Mouse (Mus musculus) embryonic facial prominence, embryonic 11.5 days (tissue): ENCODE data around the gene Zfp507. TPM values are rescaled to one million over a fixed set of nuclear protein-coding genes. Genes with fewer than 3 reads are reported as not detected.
A peak's percentile ranks its signal among the peaks of the same experiment; 100 is the strongest.

Experiments
- ATAC-seq: fragments of 200-750 bp; cut with Nextera tagmentation; replicated peaks from 2 replicates; pipeline ENCODE4 v1.8.0; 2017; ENCODE audit warnings: low read depth; ENCODE audit not compliant: insufficient number of reproducible peaks, low FRiP score, low TSS enrichment
- DNase-seq: peaks from one replicate; pipeline ENCODE4 v3.0.0-alpha.2; 2015; ENCODE audit warnings: low spot score
- H3K27ac ChIP-seq: fragments of 300-500 bp; sonication (generic); replicated peaks from 2 replicates; pipeline ENCODE4 v1.5.1; 2014; ENCODE audit warnings: mild to moderate bottlenecking, low read depth, low read length, control low read depth
- H3K27me3 ChIP-seq: fragments of 300-500 bp; sonication (generic); 2 replicates; pipeline ENCODE4 v1.6.1; 2014; ENCODE audit warnings: mild to moderate bottlenecking, low read length, moderate library complexity, mixed read lengths; ENCODE audit not compliant: control insufficient read depth, insufficient read depth
- H3K36me3 ChIP-seq: fragments of 300-500 bp; sonication (generic); replicated peaks from 2 replicates; pipeline ENCODE4 v1.6.1; 2014; ENCODE audit warnings: low read depth, mild to moderate bottlenecking, low read length, moderate library complexity, mixed read lengths; ENCODE audit not compliant: control insufficient read depth, insufficient read depth
- H3K4me1 ChIP-seq: fragments of 300-500 bp; sonication (generic); 2 replicates; pipeline ENCODE4 v1.6.1; 2014; ENCODE audit warnings: low read length, mixed read lengths; ENCODE audit not compliant: control insufficient read depth, insufficient read depth
- H3K4me2 ChIP-seq: fragments of 300-500 bp; sonication (generic); 2 replicates; pipeline ENCODE4 v1.6.1; 2014; ENCODE audit warnings: low read depth, mild to moderate bottlenecking, control low read depth, low read length, moderate library complexity
- H3K4me3 ChIP-seq: fragments of 300-500 bp; sonication (generic); 2 replicates; pipeline ENCODE4 v1.5.1; 2014; ENCODE audit warnings: low read depth, low read length, control low read depth
- H3K9ac ChIP-seq: fragments of 300-500 bp; sonication (generic); replicated peaks from 2 replicates; pipeline ENCODE4 v1.6.1; 2014; ENCODE audit warnings: mild to moderate bottlenecking, control low read depth, low read length
- H3K9me3 ChIP-seq: fragments of 300-500 bp; sonication (generic); replicated peaks from 2 replicates; pipeline ENCODE4 v1.6.1; 2016; ENCODE audit warnings: mild to moderate bottlenecking, low read length, inconsistent platforms, mixed read lengths; ENCODE audit not compliant: control insufficient read depth
- WGBS: fragments of 180-500 bp; shearing (Covaris S2); extraction: QIAGEN DNeasy Blood & Tissue Kit; methylation state at CpG from one replicate; pipeline ENCODE4 v1.1.7; 2014; 5-methylcytosine and 5-hydroxymethylcytosine counted together
- polyA plus RNA-seq: library from polyadenylated mRNA; unstranded; fragments of >200 nt; fragmentation: Nextera tagmentation; extraction: Ambion mirVana; gene quantifications from 2 replicates; pipeline ENCODE4 v1.2.1, GENCODE M21; 2014

Gene Zfp507
- polyA plus RNA-seq, 1 experiment from 2014 or later = 15.4 TPM

- WGBS = 1% methylated on average over 70 of the region's 70 CpGs
- H3K9ac ChIP-seq = peak within 1 kb of the TSS; percentile 68
- ATAC-seq (peak; percentile 96), DNase-seq (peak; percentile 91)
- peak within 1 kb of the TSS; percentile 41 for H3K27ac ChIP-seq
- H3K4me2 ChIP-seq = peak within 1 kb of the TSS; percentile 89
- peak within 1 kb of the TSS; percentile 89 for H3K4me3 ChIP-seq
- no peaks in the 10 kb centered on the region for H3K4me1 ChIP-seq
- no peaks in the 10 kb centered on the region; the same call in 1 of the 2 replicates for H3K36me3 ChIP-seq
- no peaks in the 10 kb centered on the region for H3K27me3 ChIP-seq
- H3K9me3 ChIP-seq = no peaks in the 10 kb centered on the region
Measured at GRCm38 (mm10) chr7:35754033-35754885, 48.5 kb downstream of the Zfp507 start, which contains the start of gene Dpy19l3. Gene Dpy19l3 (minus strand): TSS chr7:35754454.

- H3K9me3 ChIP-seq = no peaks in the 10 kb centered on the region
- H3K4me3 ChIP-seq = peak overlapping the region; percentile 89
- no peak overlapping the region for H3K27ac ChIP-seq
- H3K9ac ChIP-seq = peak overlapping the region; percentile 68
- H3K36me3 ChIP-seq = no peaks in the 10 kb centered on the region; the same call in none of the 2 replicates
- 6% methylated on average over 15 of the region's 15 CpGs for WGBS
- no peaks in the 10 kb centered on the region for H3K27me3 ChIP-seq
- DNase-seq (peak; percentile 7), ATAC-seq (peak; percentile 45; the same call in 1 of the 2 replicates)
- peak overlapping the region; percentile 89 for H3K4me2 ChIP-seq
- H3K4me1 ChIP-seq = no peaks in the 10 kb centered on the region
Measured at GRCm38 (mm10) chr7:35753319-35754032, 49.3 kb downstream of the Zfp507 start.

GRCm38 (mm10) chr7:35750873-35751272 lies 51.9 kb downstream of the Zfp507 start:
- no peaks in the 10 kb centered on the region for H3K27me3 ChIP-seq
- no peaks in the 10 kb centered on the region for H3K4me1 ChIP-seq
- H3K4me3 ChIP-seq = no peak overlapping the region
- no peak overlapping the region for H3K9ac ChIP-seq
- H3K36me3 ChIP-seq = peaks cover 2% of the 10 kb centered on the region
- DNase-seq (no peak), ATAC-seq (no peak)
- no peak overlapping the region for H3K27ac ChIP-seq
- no peaks in the 10 kb centered on the region for H3K9me3 ChIP-seq
- H3K4me2 ChIP-seq = no peak overlapping the region
- 95% methylated on average over 9 of the region's 9 CpGs for WGBS

GRCm38 (mm10) chr7:35747397-35747964 lies 55.3 kb downstream of the Zfp507 start:
- Histone ChIP-seq H3K4me1 (no peaks in the 10 kb centered on the region), H3K9me3 (no peaks in the 10 kb centered on the region), H3K4me3 (no peak overlapping the region), H3K27me3 (no peaks in the 10 kb centered on the region), H3K9ac (no peak overlapping the region), H3K36me3 (peaks cover 2% of the 10 kb centered on the region), H3K27ac (no peak overlapping the region), H3K4me2 (no peak overlapping the region)
- DNase-seq = peak; percentile 55
- peak; percentile 72; the same call in 1 of the 2 replicates for ATAC-seq
- 53% methylated on average over 14 of the region's 14 CpGs for WGBS

- Histone ChIP-seq H3K36me3 (peaks cover 2% of the 10 kb centered on the region), H3K9ac (no peak overlapping the region), H3K9me3 (no peaks in the 10 kb centered on the region), H3K4me2 (no peak overlapping the region), H3K4me3 (no peak overlapping the region), H3K27me3 (no peaks in the 10 kb centered on the region), H3K4me1 (no peaks in the 10 kb centered on the region), H3K27ac (no peak overlapping the region)
- 85% methylated on average over 12 of the region's 12 CpGs for WGBS
- DNase-seq (no peak), ATAC-seq (no peak)
Measured at GRCm38 (mm10) chr7:35746686-35747396, 56.0 kb downstream of the Zfp507 start.

GRCm38 (mm10) chr7:35745281-35745702 lies 57.5 kb downstream of the Zfp507 start:
- no peak for DNase-seq
- WGBS = 73% methylated on average over 6 of the region's 6 CpGs
- peaks cover 2% of the 10 kb centered on the region for H3K36me3 ChIP-seq
- no peak for ATAC-seq
- H3K4me3 ChIP-seq = no peak overlapping the region
- H3K27ac ChIP-seq = no peak overlapping the region
- H3K4me1 ChIP-seq = no peaks in the 10 kb centered on the region
- H3K27me3 ChIP-seq = no peaks in the 10 kb centered on the region
- no peaks in the 10 kb centered on the region for H3K9me3 ChIP-seq
- no peak overlapping the region for H3K9ac ChIP-seq
- no peak overlapping the region for H3K4me2 ChIP-seq

GRCm38 (mm10) chr7:35744771-35745170 lies 58.0 kb downstream of the Zfp507 start:
- 89% methylated on average over 9 of the region's 9 CpGs for WGBS
- no peaks in the 10 kb centered on the region for H3K27me3 ChIP-seq
- H3K9ac ChIP-seq = no peak overlapping the region
- H3K4me1 ChIP-seq = no peaks in the 10 kb centered on the region
- no peaks in the 10 kb centered on the region for H3K9me3 ChIP-seq
- ATAC-seq (no peak), DNase-seq (no peak)
- H3K4me2 ChIP-seq = no peak overlapping the region
- H3K4me3 ChIP-seq = no peak overlapping the region
- H3K36me3 ChIP-seq = peaks cover 2% of the 10 kb centered on the region
- no peak overlapping the region for H3K27ac ChIP-seq
